Mouse (Mus musculus): ENCODE measurements around the gene Wbp1l.

The Wbp1l gene

GRCm38 (mm10) chr19:46599375-46600256, 732 bp downstream of the Wbp1l start:
- peak; percentile 17 to 22 for DNase-seq

- no peak for DNase-seq
Measured at GRCm38 (mm10) chr19:46600371-46600770, 1.5 kb downstream of the Wbp1l start.

GRCm38 (mm10) chr19:46601491-46601890, 2.6 kb downstream of the Wbp1l start:
- DNase-seq: no peak

- DNase-seq: no peak
Measured at GRCm38 (mm10) chr19:46602406-46602805, 3.5 kb downstream of the Wbp1l start.

GRCm38 (mm10) chr19:46606718-46607117, 7.8 kb downstream of the Wbp1l start:
- no peak for DNase-seq

GRCm38 (mm10) chr19:46607424-46607823, 8.5 kb downstream of the Wbp1l start:
- DNase-seq: no peak

GRCm38 (mm10) chr19:46608158-46608557, 9.3 kb downstream of the Wbp1l start:
- no peak for DNase-seq

GRCm38 (mm10) chr19:46616378-46616777, 17.5 kb downstream of the Wbp1l start:
- no peak for DNase-seq

- no peak for DNase-seq
Measured at GRCm38 (mm10) chr19:46617361-46617760, 18.5 kb downstream of the Wbp1l start.

GRCm38 (mm10) chr19:46618322-46618721, 19.4 kb downstream of the Wbp1l start:
- DNase-seq: no peak

GRCm38 (mm10) chr19:46619001-46619400, 20.1 kb downstream of the Wbp1l start:
- DNase-seq: peak; percentile 41 to 47

GRCm38 (mm10) chr19:46619518-46619917, 20.6 kb downstream of the Wbp1l start:
- no peak for DNase-seq

GRCm38 (mm10) chr19:46620016-46620808, 21.3 kb downstream of the Wbp1l start:
- no peak for DNase-seq

GRCm38 (mm10) chr19:46621236-46622183, 22.6 kb downstream of the Wbp1l start:
- no peak for DNase-seq

GRCm38 (mm10) chr19:46622659-46623193, 23.8 kb downstream of the Wbp1l start:
- DNase-seq: no peak

- no peak for DNase-seq
Measured at GRCm38 (mm10) chr19:46623194-46623667, 24.3 kb downstream of the Wbp1l start.

GRCm38 (mm10) chr19:46623790-46624772, 25.2 kb downstream of the Wbp1l start:
- DNase-seq: peak; percentile 44 to 63

GRCm38 (mm10) chr19:46625015-46625414, 26.1 kb downstream of the Wbp1l start:
- no peak for DNase-seq

GRCm38 (mm10) chr19:46625519-46625918, 26.6 kb downstream of the Wbp1l start:
- no peak for DNase-seq

GRCm38 (mm10) chr19:46628403-46628802, 29.5 kb downstream of the Wbp1l start:
- DNase-seq: no peak

- no peak for DNase-seq
Measured at GRCm38 (mm10) chr19:46629807-46630206, 30.9 kb downstream of the Wbp1l start.
